Mouse (Mus musculus) CD4-positive helper T cell, adult 2 months (primary cell): Measurements from ENCODE around the gene Smc6.

Source experiments
- DNase-seq: peaks from one replicate; pipeline ENCODE4 v3.0.0-alpha.2; 2012; ENCODE audit warnings: low read depth, missing footprints, low spot score

Gene Smc6

DNA sequence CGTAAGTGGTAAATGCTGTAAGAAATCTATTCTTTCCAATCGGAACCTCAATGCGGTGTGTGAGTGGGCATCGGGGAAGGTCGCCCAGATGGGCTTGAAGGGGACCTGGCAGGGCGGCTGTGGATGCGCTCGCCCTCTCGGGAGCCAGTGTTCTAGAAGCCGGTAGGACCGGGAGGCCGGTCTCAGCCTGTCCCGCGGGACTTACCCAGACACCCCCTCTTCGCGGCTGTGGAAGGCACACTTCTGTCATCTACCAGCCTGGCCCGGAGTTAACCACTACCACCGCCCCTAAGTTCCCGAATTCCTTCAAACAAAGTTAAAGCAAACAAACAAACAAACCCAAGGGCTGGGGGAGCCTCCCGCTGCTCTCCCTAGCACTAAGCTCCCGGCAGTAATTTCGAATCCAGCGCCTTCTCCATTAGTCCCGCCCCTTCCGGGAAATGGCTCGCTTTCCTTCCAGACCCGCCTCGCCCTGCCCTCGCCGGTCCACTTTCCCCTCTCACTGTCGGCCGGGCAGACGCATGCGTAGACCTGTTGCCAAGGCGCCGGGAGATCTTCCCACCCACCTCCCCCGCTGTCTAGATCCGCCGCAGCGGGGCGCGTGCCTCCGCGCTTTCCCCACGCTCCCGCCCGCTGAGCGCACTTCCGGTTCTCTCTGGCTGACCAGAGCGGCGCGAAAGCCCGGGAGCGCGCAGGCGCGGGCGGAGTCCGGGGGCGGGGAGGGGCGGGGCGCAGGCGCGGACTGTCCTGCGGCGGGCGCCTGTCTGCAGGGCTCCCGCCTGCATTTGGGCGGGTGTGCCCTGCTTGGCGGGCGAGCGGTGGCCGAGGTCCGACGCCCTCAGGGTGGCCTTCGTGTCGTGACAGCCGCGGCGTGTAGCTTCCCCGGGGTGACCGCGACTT is at the start of gene Smc6, which contains the start of gene Gen1:
TSS of gene Smc6 (plus strand) at position 505 of the 900 bp plus-strand sequence.
TSS of gene Gen1 (minus strand) at position 420 of the 900 bp plus-strand sequence.
- DNase-seq, result peak; percentile 96

GRCm38 (mm10) chr12:11216454-11216853 is 49.2 kb upstream of the Smc6 start:
- no peak for DNase-seq

- no peak for DNase-seq
Measured at GRCm38 (mm10) chr12:11217726-11218250, 47.9 kb upstream of the Smc6 start.

DNA sequence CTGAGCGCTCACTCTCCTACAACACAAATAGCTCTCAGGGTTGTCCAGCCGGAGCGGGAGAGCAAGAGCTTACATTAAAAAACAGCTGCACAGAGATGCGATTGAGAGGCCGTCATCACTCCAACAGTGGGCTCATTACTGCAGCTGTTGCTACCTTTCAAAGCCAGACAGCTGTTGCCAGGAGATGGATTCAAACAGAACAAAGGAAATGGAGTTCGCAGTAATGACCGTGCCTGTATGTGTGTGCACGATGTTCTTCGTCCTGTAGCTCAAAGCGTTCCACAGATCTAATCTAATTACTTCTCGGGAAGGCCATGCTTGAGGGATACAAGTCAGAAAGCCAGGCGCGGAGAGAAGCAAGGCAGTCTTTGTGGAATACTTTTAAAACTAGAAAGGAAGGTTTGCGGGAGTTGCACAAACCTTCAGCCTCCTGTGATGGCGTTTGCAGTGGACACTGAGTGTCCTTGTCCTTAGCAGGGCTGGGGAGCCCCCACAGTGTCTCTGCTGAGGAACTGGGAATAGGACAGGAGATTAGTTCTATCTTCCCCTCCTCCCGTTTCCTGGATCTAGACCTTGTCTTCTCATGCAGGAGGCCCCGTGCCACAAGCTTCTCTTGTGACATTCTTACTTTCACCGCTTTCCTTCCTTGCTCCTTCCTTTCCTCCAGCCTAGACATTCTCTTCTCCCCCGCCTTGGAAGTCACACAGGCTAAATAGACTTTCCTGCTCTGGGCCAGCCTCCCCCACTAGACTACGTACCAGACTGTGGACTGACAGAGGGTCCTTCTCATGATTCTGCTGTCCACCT is 44.0 kb upstream of the Smc6 start:
- DNase-seq, result no peak

DNA sequence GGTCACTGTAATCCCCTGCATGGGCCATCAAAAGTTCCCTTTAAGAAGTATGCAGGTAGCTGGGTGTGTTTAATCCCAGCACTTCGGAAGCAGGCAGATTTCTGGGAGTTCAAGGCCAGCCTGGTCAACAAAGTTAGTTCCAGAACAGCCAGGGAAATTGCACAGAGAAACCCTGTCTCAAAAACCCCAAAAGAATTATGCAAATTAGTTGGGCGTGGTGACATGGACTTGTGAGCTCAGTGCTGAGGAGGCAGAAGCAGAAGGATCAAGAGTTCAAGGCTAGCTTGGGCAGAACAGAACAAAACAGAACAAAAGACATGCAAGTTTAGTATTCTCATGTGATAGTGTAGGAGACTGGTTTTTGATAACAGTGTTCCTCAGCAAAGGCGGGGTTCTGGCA is 43.1 kb upstream of the Smc6 start:
- no peak for DNase-seq

DNA sequence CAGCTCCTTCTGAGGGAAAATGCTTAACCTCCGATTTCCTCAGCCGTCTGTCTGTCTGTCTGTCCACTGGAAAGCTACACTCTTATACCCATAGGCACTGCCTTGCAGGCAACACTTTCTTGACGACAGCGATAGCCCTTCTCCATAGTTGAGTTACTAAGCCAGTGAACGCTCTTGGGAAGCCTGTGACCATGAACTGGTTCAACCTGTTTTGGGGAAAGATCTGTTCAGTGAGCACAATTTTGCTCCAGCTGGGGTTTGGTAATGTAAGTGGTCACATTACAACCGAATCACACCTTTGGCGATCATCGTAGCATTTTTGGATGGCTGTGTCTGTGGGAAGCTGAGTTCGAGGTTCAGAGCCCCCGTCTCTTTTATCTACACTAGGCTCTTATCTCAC is 42.6 kb upstream of the Smc6 start:
- DNase-seq, result no peak

- DNase-seq, result no peak
Measured at GRCm38 (mm10) chr12:11224722-11225121, 41.0 kb upstream of the Smc6 start.

DNA sequence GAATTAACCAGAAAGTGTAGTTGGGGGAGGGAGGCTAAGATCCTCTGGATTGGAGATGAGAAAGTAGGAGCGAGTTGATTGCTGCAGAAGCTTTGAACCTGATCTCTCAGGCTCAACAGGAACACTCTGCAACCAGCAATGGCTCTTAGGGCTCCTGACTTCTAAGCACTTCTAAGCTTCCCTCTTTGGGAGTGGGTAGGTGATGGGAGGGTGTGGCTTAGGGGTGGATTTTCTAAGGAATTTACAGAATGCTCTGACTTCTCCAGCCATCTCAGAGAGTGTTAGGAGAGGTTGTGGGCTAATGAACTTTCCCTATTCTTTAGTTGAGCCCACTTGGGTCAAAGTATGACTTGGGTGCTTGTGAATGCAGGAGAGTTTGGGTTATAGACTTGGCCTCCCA is 39.6 kb upstream of the Smc6 start:
- DNase-seq, result no peak

DNA sequence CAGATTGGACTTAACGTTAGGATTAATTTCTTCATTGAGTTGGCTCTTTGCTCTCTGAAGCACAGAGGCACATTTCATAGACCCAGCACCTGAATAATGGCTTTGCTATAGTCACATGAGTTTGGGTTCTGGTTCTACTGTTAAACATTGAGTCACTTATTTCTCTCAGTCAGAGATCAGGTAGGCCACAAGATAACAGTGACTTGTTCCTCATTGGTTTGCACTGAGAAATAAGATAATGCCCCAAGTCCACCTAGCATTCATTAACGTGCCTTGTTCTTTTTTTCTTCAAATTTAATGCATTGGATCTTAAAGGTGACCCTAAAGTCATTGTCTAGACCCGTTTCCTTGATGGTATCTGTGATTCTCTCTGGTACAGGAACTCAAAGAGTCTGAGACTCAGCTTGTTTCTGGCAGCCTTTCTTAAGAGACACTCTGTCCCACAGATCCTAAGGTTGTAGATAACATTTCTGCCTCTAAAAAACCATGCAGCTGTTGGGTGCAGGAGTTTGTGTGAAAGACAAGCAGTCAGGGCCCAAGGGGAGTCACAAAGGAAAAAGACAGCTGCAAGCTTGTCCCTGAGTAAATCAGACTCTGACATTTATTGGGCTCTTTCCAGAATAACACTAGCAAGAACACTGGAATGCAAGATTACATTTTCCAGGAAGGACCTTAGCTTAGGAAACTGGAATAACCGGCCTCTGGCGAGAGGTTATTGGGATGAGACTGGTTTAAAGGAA is 39.0 kb upstream of the Smc6 start:
- no peak for DNase-seq

DNA sequence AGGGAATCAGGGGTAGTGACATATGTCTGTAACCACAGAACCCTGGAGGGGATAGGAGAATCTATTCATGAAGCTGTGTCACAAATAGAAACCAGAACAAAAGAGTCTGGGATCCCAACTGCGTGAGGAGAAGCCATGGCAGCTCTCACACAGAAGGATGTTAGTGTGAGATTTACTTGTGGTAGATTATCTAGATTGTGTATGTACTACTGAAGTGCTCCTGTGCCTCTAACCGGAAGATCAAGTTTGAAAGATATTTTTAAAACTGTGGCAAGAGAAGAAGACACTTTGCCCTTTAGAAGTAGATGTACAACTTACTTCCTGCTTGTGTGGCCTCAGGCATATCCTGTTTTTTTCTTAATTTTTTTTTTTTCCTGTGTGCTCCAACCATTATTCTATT is 35.4 kb upstream of the Smc6 start:
- DNase-seq, result peak; percentile 54

GRCm38 (mm10) chr12:11235996-11236395 is 29.7 kb upstream of the Smc6 start:
- no peak for DNase-seq

DNA sequence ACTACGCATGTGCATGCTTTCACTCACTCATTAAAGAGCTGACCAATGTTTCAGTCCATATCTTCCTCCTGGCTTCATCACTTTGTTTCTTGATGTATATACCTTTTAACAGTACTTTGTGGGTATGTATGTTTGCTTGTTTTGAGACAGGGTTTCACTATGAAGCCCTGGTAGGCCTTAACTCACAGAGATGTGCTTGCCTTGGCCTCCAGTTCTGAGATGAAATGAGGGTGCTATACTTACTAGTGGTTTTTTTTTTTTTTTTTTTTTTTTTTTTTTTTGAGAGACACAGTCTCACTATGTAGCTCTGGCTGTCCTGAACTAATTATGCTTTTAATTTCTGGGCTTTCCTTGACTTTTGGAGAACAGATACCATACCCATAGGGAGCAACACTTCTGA is 18.2 kb upstream of the Smc6 start:
- no peak for DNase-seq

DNA sequence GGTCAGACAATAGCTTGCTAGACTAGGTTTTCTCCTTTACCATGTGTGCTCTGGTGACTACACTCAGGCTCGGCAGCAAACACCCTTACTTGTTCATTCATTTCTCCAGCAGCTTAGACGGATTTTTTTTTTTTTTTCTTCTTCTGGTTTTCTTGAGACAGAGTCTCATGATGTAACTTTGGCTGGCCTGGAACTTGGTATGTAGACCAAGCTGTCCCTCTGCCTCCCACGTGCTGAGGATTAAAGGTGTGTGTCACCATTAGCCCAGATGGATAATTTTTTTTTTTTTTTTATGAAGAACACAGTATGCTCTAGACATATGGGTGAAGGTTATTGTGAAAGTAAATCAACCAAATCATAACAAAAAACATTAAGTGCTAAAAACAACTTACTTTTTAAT is 15.4 kb upstream of the Smc6 start:
- no peak for DNase-seq

GRCm38 (mm10) chr12:11264895-11265294 is 791 bp upstream of the Smc6 start:
- peak; percentile 9 for DNase-seq

DNA sequence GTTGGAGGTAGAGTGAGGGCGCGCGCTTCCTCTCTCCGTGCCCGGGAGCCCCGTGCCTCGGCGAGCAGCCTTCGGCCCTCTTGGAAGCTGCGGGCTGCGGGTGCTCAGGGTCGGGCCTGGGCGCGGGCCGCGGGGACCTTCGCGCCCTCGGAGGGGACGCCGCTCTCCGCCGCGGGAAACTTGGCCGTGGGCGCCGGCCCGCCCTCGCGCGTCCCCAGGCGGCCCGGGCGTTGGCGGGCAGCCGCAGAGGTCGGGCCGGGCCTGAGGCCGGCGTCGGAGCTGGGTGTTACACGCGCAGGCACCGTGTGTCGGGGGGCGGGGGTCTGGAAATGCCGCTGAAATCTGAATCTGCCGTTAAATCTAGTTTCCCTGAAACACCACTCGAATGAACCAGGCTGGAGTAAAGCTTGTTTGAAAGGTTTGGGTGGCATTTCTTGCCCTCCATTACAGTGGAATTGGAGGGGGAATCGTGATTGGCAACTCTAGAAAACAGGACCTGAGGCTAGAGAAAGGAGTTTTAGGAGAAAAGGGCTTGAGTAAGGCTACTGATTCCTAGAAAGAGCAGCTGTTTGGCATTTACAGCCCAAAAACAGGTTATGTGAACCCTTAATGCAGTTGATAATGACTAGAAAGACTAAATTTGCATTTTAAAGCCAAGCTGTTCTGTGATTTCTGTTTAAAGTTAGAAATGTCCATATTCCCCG is 748 bp downstream of the Smc6 start:
- DNase-seq, result no peak

DNA sequence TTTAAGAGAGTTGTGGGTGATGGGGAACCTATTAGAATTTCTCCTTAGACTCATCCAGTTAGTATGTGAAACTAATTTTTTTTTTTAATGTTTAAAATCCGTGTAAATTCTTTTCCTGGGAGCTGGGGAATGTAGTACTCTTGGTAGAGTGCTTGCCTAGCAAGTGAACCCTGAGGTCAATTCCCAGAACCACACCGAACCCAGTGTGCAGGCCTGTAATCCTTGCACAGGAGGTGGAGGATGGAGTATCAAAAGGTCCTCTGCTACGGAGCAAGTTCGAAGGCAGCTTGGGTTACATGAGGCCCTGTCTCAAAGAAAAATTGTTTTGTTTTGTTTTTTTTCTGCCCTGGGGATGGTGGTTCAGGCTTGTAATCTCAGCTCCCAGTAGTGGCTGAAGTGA is 1.3 kb downstream of the Smc6 start:
- DNase-seq, result peak; percentile 25

GRCm38 (mm10) chr12:11272568-11272967 is 6.9 kb downstream of the Smc6 start:
- DNase-seq, result no peak

GRCm38 (mm10) chr12:11273185-11273584 is 7.5 kb downstream of the Smc6 start:
- DNase-seq, result no peak

DNA sequence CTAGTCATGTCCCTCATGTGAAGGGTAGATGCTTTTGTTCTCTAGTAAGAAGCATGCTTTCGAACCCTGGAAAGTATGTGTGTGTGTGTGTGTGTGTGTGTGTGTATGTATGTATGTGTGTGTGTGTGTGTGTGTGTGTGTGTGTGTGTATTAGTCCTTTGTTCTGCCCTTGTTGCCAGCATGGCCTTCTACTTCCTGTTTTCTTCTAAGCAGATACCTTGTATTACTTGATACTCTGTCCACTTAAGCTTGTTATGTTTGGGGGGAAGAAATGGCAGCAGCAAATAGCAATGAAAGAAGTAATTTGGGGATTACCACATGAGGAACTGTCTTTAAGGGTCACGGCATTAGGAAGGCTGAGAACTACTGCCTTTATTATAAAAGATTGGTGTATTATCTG is 10.9 kb downstream of the Smc6 start:
- DNase-seq, result no peak

DNA sequence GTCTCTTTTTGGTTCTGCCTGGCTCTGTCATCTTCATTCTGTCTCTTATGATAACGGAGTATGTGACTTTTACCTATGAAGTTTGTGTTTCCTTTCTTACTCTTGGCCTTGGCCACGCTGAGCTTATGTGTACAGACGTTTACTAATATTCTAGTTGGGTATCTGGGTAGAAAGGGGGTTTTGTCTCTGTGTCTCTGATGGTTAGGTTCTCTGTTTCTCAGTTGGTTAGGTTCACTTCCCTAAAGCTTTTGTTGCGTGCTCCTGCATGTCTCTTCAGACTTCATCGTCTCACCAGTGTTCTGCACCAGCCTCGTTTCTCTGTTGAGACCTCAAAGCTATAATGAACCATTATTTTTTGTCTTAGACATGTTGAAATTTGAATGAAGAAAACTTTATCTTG is 11.5 kb downstream of the Smc6 start:
- DNase-seq, result no peak

GRCm38 (mm10) chr12:11279886-11280285 is 14.2 kb downstream of the Smc6 start:
- DNase-seq, result peak; percentile 33
